Mouse (Mus musculus) myocyte (in vitro differentiated cells): ENCODE results near the gene Zfp146. TPM values are rescaled to one million over a fixed set of nuclear protein-coding genes. Genes with fewer than 3 reads are reported as not detected.
"Not testable (repeated sequence)": the region's sequence is repeated elsewhere in the genome, so short reads cannot be mapped to it uniquely, and the experiment has no call there.

Experiments used
- H3K27me3 ChIP-seq: one replicate; pipeline ENCODE4 v1.6.1; 2011; ENCODE audit not compliant: control insufficient read depth, insufficient read depth, insufficient read length
- H3K36me3 ChIP-seq: one replicate; pipeline ENCODE4 v1.6.1; 2011; ENCODE audit not compliant: control insufficient read depth, insufficient read depth
- H3K4me2 ChIP-seq: one replicate; pipeline ENCODE4 v1.6.1; 2011; ENCODE audit warnings: low read depth, control low read depth
- H3K4me3 ChIP-seq: one replicate; pipeline ENCODE4 v1.5.1; 2011; ENCODE audit warnings: mild to moderate bottlenecking, control low read depth, moderate library complexity
- H3K79me2 ChIP-seq: one replicate; pipeline ENCODE4 v1.6.1; 2011; ENCODE audit not compliant: control insufficient read depth, insufficient read depth
- H3ac ChIP-seq: one replicate; pipeline ENCODE4 v1.6.1; 2011; ENCODE audit not compliant: control insufficient read depth, insufficient read length
- CEBPB ChIP-seq: IDR thresholded peaks from 2 replicates; pipeline ENCODE4 v1.6.1; 2011; ENCODE audit warnings: mild to moderate bottlenecking, moderate library complexity; ENCODE audit not compliant: poor library complexity, insufficient read depth, severe bottlenecking
- E2F4 ChIP-seq: IDR thresholded peaks from one replicate; pipeline ENCODE4 v1.6.1; 2011; ENCODE audit warnings: mild to moderate bottlenecking, control low read depth, moderate library complexity; ENCODE audit not compliant: insufficient read depth
- MAX ChIP-seq: IDR thresholded peaks from one replicate; pipeline ENCODE4 v1.6.1; 2011; ENCODE audit warnings: low read depth, mild to moderate bottlenecking, control low read depth
- MYOD1 ChIP-seq, 3 experiments: IDR thresholded peaks; one replicate each; pipeline ENCODE4 v1.6.1; 2011; ENCODE audit warnings: control low read depth in 2 of 3, low read depth in 2 of 3, mild to moderate bottlenecking in 2 of 3, moderate library complexity in 1 of 3; ENCODE audit not compliant: insufficient read length in 2 of 3, control insufficient read depth in 1 of 3
- MYOG ChIP-seq, 3 experiments: IDR thresholded peaks; one replicate each; pipeline ENCODE4 v1.6.1; 2011; ENCODE audit warnings: control low read depth in 2 of 3, low read depth in 2 of 3, mild to moderate bottlenecking in 2 of 3; ENCODE audit not compliant: insufficient read length in 2 of 3, control insufficient read depth in 1 of 3, insufficient read depth in 1 of 3
- POLR2A ChIP-seq: IDR thresholded peaks from one replicate; pipeline ENCODE4 v1.6.1; 2011; ENCODE audit warnings: low read depth, mild to moderate bottlenecking, control low read depth, moderate library complexity; ENCODE audit not compliant: insufficient read length
- POLR2AphosphoS2 ChIP-seq: IDR thresholded peaks from one replicate; pipeline ENCODE4 v1.6.1; 2011; ENCODE audit warnings: low read depth, control low read depth; ENCODE audit not compliant: insufficient read length
- REST ChIP-seq: IDR thresholded peaks from one replicate; pipeline ENCODE4 v1.6.1; 2011; ENCODE audit warnings: mild to moderate bottlenecking, control low read depth, moderate library complexity; ENCODE audit not compliant: insufficient read depth, insufficient read length
- SRF ChIP-seq: IDR thresholded peaks from one replicate; pipeline ENCODE4 v1.6.1; 2011; ENCODE audit warnings: low read depth; ENCODE audit not compliant: control insufficient read depth, insufficient read length
- TCF12 ChIP-seq: IDR thresholded peaks from one replicate; pipeline ENCODE4 v1.6.1; 2011; ENCODE audit warnings: mild to moderate bottlenecking, control low read depth; ENCODE audit not compliant: poor library complexity, insufficient read depth, severe bottlenecking
- TCF3 ChIP-seq: IDR thresholded peaks from one replicate; pipeline ENCODE4 v1.6.1; 2011; ENCODE audit warnings: low read depth, control low read depth; ENCODE audit not compliant: insufficient read length
- USF1 ChIP-seq: IDR thresholded peaks from one replicate; pipeline ENCODE4 v1.6.1; 2011; ENCODE audit warnings: low read depth, mild to moderate bottlenecking, control low read depth, moderate library complexity
- polyA plus RNA-seq: library from polyadenylated mRNA; unstranded; fragments of >200 nt; fragmentation: generic; extraction: Trizol; gene quantifications from one replicate; pipeline ENCODE4 v1.2.1, GENCODE M21; 2012; ENCODE audit warnings: missing spikeins

Gene Zfp146
- polyA plus RNA-seq, 1 experiment, result 13.2 TPM

DNA sequence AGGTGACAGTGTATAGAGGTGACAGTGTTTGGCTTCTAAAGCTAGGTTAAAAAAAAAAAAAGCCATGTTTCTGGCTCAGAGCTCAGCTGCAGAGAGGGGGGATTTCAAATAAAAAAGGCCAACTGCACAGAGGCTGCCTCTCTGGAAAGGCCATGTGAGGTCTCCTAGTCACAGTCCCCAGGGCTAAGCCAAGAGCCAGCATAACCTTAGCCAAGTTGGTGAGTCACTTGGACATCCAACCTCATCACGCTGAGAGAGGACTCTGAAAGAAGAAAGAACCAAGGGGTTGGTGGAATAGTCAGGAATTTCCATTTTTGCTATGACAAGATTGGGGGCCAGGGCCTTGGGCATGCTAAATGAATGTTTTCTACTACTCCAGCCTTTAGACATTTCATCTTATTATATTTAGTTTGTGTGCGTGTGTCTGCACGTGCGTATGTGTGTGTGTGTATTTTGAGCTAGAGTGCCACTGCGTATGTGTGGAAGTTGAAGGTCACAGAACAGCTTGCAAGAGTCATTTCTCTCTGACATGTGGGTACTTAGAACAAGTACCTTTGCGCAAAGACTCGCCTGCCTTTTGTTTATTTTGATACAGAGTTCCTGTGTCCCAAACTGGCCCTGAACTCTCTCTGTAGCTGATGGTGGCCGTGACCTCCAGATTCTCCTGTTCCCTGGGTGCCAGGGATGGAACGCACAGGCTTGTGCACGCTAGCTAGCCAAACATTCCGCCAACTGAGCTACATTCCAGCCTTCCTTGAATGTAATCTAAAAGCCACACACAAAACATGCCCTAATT is 33.5 kb upstream of the Zfp146 start:
- Histone ChIP-seq H3K79me2 (no peaks in the 10 kb centered on the region), H3K4me2 (no peak overlapping the region), H3K27me3 (no peaks in the 10 kb centered on the region), H3K36me3 (no peaks in the 10 kb centered on the region), H3K4me3 (no peak overlapping the region), H3ac (no peak overlapping the region)
- TF ChIP-seq MYOD1 (IDR thresholded peaks at IDR 0.05; ENCODE audit: control insufficient read depth in 1 of 3, insufficient read length in 2 of 3, low read depth in 2 of 3), result no peak
- no peak for TF ChIP-seq E2F4

- not testable (repeated sequence) for H3ac ChIP-seq, H3K27me3 ChIP-seq, H3K36me3 ChIP-seq
Observed at GRCm38 (mm10) chr7:30200661-30201060, 31.1 kb upstream of the Zfp146 start.

GRCm38 (mm10) chr7:30200200-30200599 is 30.6 kb upstream of the Zfp146 start:
- H3K27me3 ChIP-seq, result no peaks in the 10 kb centered on the region
- H3ac ChIP-seq, result no peak overlapping the region
- no peak overlapping the region for H3K4me3 ChIP-seq
- no peak overlapping the region for H3K4me2 ChIP-seq
- no peaks in the 10 kb centered on the region for H3K79me2 ChIP-seq
- TF ChIP-seq POLR2A (no peak), TCF3 (no peak), POLR2AphosphoS2 (no peak), REST (no peak)
- no peaks in the 10 kb centered on the region for H3K36me3 ChIP-seq

More at GRCm38 (mm10) chr7:30200661-30201060, 31.1 kb upstream of the Zfp146 start:
- H3K4me3 ChIP-seq, H3K79me2 ChIP-seq, H3K4me2 ChIP-seq: not testable (repeated sequence)

DNA sequence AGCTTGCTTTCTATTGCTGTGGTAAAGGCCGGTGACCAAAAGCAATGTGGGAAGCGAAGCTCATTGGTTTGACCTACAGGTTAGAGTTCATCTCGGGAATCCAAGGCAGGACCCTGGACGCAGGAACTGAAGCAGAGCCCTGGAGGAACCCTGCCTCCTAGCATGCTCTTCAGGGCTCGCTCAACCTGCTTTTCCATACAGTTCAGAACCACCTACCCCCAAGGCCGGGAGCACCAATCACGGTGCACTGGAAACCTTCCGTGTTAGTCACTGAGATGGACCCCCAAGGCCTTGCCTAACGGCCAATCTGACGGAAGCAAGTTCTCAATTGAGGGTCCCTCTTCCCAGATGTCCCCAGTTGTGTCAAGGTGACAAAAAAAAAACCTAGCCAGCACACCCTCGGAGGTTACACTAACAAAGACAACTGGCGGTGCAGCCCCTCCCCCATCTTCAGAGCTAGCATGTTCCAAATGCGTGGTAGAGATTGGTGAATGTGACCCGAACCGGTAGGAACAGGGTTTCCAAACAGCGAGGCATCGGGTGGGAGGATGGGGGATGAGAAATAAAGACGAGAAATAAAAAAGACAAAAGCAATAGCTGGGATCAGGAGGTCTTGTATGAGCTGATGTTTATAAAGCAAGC is 30.1 kb upstream of the Zfp146 start:
- Histone ChIP-seq H3K27me3 (no peaks in the 10 kb centered on the region), H3K79me2 (peaks cover under 1% of the 10 kb centered on the region), H3ac (no peak overlapping the region), H3K4me3 (no peak overlapping the region), H3K36me3 (no peaks in the 10 kb centered on the region), H3K4me2 (no peak overlapping the region)
- TF ChIP-seq TCF12, result no peak
- TF ChIP-seq MYOD1 (IDR thresholded peaks at IDR 0.05; ENCODE audit: control insufficient read depth in 1 of 3, insufficient read length in 2 of 3, low read depth in 2 of 3), result no peak
- no peak for TF ChIP-seq E2F4
- TF ChIP-seq SRF, result no peak
- TF ChIP-seq USF1, result no peak
- no peak for TF ChIP-seq CEBPB
- TF ChIP-seq MYOG (IDR thresholded peaks at IDR 0.05; ENCODE audit: control insufficient read depth in 1 of 3, insufficient read depth in 1 of 3, insufficient read length in 2 of 3, low read depth in 2 of 3), result no peak
- TF ChIP-seq POLR2AphosphoS2, result no peak
- TF ChIP-seq REST, result no peak
- TF ChIP-seq MAX, result no peak
- no peak for TF ChIP-seq POLR2A
- no peak for TF ChIP-seq TCF3

- TF ChIP-seq MYOG (IDR thresholded peaks at IDR 0.05; ENCODE audit: control insufficient read depth in 1 of 3, insufficient read depth in 1 of 3, insufficient read length in 2 of 3, low read depth in 2 of 3) (peak in 1 of 3 experiments; percentile 7), MYOD1 (IDR thresholded peaks at IDR 0.05; ENCODE audit: control insufficient read depth in 1 of 3, insufficient read length in 2 of 3, low read depth in 2 of 3) (peak in 2 of 3 experiments; percentile 71 to 73), SRF (no peak)
- no peak within 1 kb of the TSS for H3ac ChIP-seq
- H3K79me2 ChIP-seq, result peaks cover 8% of the 10 kb centered on the region
- no peak within 1 kb of the TSS for H3K4me3 ChIP-seq
- H3K36me3 ChIP-seq, result no peaks in the 10 kb centered on the region
- H3K4me2 ChIP-seq, result peak within 1 kb of the TSS; percentile 64
- H3K27me3 ChIP-seq, result no peaks in the 10 kb centered on the region
Observed at GRCm38 (mm10) chr7:30198481-30198971, 29.0 kb upstream of the Zfp146 start, which contains the start of gene Capns1. Gene Capns1 (minus strand): TSS chr7:30198811.
